ENCODE assay signal across 7 mouse cellular contexts in the genomic region with DNA sequence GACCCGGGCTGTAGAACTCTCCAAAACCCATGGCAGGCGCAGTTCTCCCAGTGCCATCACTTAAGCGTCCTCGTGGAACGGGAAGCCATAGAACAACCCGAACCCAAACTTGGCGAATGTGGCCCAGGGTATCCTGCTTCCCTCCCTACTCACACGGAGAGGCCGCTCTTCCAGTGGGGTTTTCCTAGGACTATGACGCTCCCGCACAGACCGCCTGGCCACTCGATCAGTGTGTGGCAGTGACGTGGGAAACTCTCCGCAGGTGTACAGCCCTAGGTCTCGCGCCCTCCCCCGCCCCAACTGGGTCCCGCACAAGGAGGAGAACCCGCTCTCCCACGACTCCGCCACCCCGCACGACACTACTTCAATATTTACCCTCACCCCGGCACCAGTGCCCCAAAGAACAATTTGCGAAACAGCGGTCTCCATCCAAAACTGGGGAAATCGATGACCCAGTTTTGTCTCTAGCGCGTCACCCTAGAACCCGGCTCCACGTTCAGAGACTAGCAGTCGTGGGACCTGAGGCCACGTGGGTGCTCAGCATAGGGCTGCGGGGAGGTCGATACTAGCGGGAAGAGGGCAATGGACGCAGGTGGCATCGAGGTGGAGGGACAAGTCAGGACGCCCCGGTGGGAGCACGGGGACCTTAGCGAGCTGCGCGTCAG. TPM values are rescaled to one million over a fixed set of nuclear protein-coding genes. Genes with fewer than 3 reads are reported as not detected.
DNase-seq lines count a peak whose midpoint lies in the region; ATAC-seq lines count a peak whose summit lies in the region.

No protein-coding gene starts in this region.

- peak overlapping the region; percentile 45 for H3K4me3 ChIP-seq in neural tube, embryonic 11.5 days (ENCODE audit: low read depth, low read length)
- peak overlapping the region; percentile 53 for H3K4me3 ChIP-seq in forebrain, embryonic 13.5 days
- peak overlapping the region; percentile 54 for H3K4me3 ChIP-seq in limb, embryonic 15.5 days
- peak overlapping the region; percentile 61 for H3K4me3 ChIP-seq in stomach, embryonic 16.5 days (replicated peaks; ENCODE audit: low read length)

- no peak overlapping the region for H3K27ac ChIP-seq in neural tube, embryonic 11.5 days (ENCODE audit: low read depth, low read length)
- no peak overlapping the region for H3K27ac ChIP-seq in forebrain, embryonic 13.5 days
- no peak overlapping the region for H3K27ac ChIP-seq in limb, embryonic 15.5 days
- no peak overlapping the region for H3K27ac ChIP-seq in stomach, embryonic 16.5 days (ENCODE audit: low read length)

- intact Hi-C loops in gastrocnemius, postnatal 14 days (cut with DNase I; ENCODE audit: low total_unique reads): no loop called here

- H3K9ac ChIP-seq in neural tube, embryonic 11.5 days (ENCODE audit: low read length): peak overlapping the region; percentile 35
- H3K9ac ChIP-seq in forebrain, embryonic 13.5 days: peak overlapping the region; percentile 68
- peak overlapping the region; percentile 50 for H3K9ac ChIP-seq in limb, embryonic 15.5 days
- H3K9ac ChIP-seq in stomach, embryonic 16.5 days (ENCODE audit: low read length): peak overlapping the region; percentile 72

- ATAC-seq in neural tube, embryonic 11.5 days (ENCODE audit: insufficient read depth, low FRiP score, low TSS enrichment): 0 out of 2 replicates have a peak, but pooled peaks have one; percentile 16
- peak; percentile 40; the same call in 1 of the 2 replicates for ATAC-seq in forebrain, embryonic 13.5 days
- no peak; the same call in 1 of the 2 replicates for ATAC-seq in limb, embryonic 15.5 days (ENCODE audit: insufficient number of reproducible peaks, low FRiP score, low TSS enrichment, low read depth)
- peak; percentile 23; the same call in 1 of the 2 replicates for ATAC-seq in stomach, embryonic 16.5 days (ENCODE audit: insufficient read depth, low FRiP score)

- WGBS in neural tube, embryonic 11.5 days: 4% methylated on average over 41 of the region's 45 CpGs
- WGBS in forebrain, embryonic 13.5 days: 4% methylated on average over 45 of the region's 45 CpGs
- 5% methylated on average over 45 of the region's 45 CpGs for WGBS in limb, embryonic 15.5 days
- WGBS in stomach, embryonic 16.5 days: 4% methylated on average over 45 of the region's 45 CpGs

- peaks cover 9% of the 10 kb centered on the region; the same call in 1 of the 2 replicates for H3K4me1 ChIP-seq in neural tube, embryonic 11.5 days (ENCODE audit: control insufficient read depth, insufficient read depth, low read length)
- peaks cover 30% of the 10 kb centered on the region for H3K4me1 ChIP-seq in forebrain, embryonic 13.5 days
- peaks cover 24% of the 10 kb centered on the region for H3K4me1 ChIP-seq in limb, embryonic 15.5 days
- peaks cover 15% of the 10 kb centered on the region for H3K4me1 ChIP-seq in stomach, embryonic 16.5 days (ENCODE audit: control insufficient read depth, insufficient read depth, low read length)

- no peaks in the 10 kb centered on the region for H3K9me3 ChIP-seq in neural tube, embryonic 11.5 days (ENCODE audit: control insufficient read depth, low read length)
- no peaks in the 10 kb centered on the region for H3K9me3 ChIP-seq in forebrain, embryonic 13.5 days (replicated peaks)
- H3K9me3 ChIP-seq in limb, embryonic 15.5 days: no peaks in the 10 kb centered on the region
- H3K9me3 ChIP-seq in stomach, embryonic 16.5 days (replicated peaks; ENCODE audit: control insufficient read depth, low read length): no peaks in the 10 kb centered on the region

- H3K27me3 ChIP-seq in neural tube, embryonic 11.5 days (ENCODE audit: control insufficient read depth, insufficient read depth, low read length): peaks cover 20% of the 10 kb centered on the region
- peaks cover 24% of the 10 kb centered on the region for H3K27me3 ChIP-seq in forebrain, embryonic 13.5 days
- peaks cover 21% of the 10 kb centered on the region for H3K27me3 ChIP-seq in limb, embryonic 15.5 days
- H3K27me3 ChIP-seq in stomach, embryonic 16.5 days (ENCODE audit: control insufficient read depth, insufficient read depth, low read length): peaks cover 14% of the 10 kb centered on the region

- no peaks in the 10 kb centered on the region for H3K36me3 ChIP-seq in neural tube, embryonic 11.5 days (ENCODE audit: control insufficient read depth, insufficient read depth, low read length)
- H3K36me3 ChIP-seq in forebrain, embryonic 13.5 days (ENCODE audit: poor library complexity, severe bottlenecking): no peaks in the 10 kb centered on the region
- no peaks in the 10 kb centered on the region for H3K36me3 ChIP-seq in limb, embryonic 15.5 days
- no peaks in the 10 kb centered on the region for H3K36me3 ChIP-seq in stomach, embryonic 16.5 days (ENCODE audit: control insufficient read depth, insufficient read depth, low read length)

- DNase-seq in neural tube, embryonic 11.5 days (ENCODE audit: low spot score): peak; percentile 20
- DNase-seq in neural tube, embryonic 10.5 days (ENCODE audit: extremely low spot score, low spot score): no peak
- DNase-seq in gastrocnemius, postnatal 14 days: no peak
- no peak for DNase-seq in layer of hippocampus, adult 18-20 months (ENCODE audit: low spot score in 2 of 2)

- peak overlapping the region; percentile 91 for H3K4me2 ChIP-seq in neural tube, embryonic 11.5 days (ENCODE audit: low read depth)
- H3K4me2 ChIP-seq in forebrain, embryonic 13.5 days: peak overlapping the region; percentile 96
- peak overlapping the region; percentile 100 for H3K4me2 ChIP-seq in limb, embryonic 15.5 days
- peak overlapping the region; percentile 100 for H3K4me2 ChIP-seq in stomach, embryonic 16.5 days (ENCODE audit: low read depth, low read length)

RNA-seq across cellular contexts. Expression of a gene that starts 0.6 kb away (rescaled TPM):
- 1.3 and 2.4 TPM in 2 replicates for polyA plus RNA-seq in neural tube, embryonic 11.5 days (2014; fragmentation: Nextera tagmentation; extraction: Ambion mirVana)
- 4.4 and 5.3 TPM in 2 replicates for polyA plus RNA-seq in forebrain, embryonic 13.5 days (2015; fragmentation: Nextera tagmentation; extraction: Ambion mirVana)
- 6.2 and 7.5 TPM in 2 replicates for polyA plus RNA-seq in limb, embryonic 15.5 days (2015; fragmentation: Nextera tagmentation; extraction: Ambion mirVana)
- 25.0 and 25.6 TPM in 2 replicates for polyA plus RNA-seq in stomach, embryonic 16.5 days (2015; fragmentation: Nextera tagmentation; extraction: Ambion mirVana)
- total RNA-seq in gastrocnemius, postnatal 14 days (2021): under 1 TPM; 0.35 to 0.44 TPM
- total RNA-seq in layer of hippocampus, adult 18-20 months (2021): 10 to 100 TPM; 58.5 to 61.6 TPM

RNA-seq across cellular contexts. Expression of a gene that starts 22.3 kb away (rescaled TPM):
- 196 and 205 TPM in 2 replicates for polyA plus RNA-seq in neural tube, embryonic 11.5 days (2014; fragmentation: Nextera tagmentation; extraction: Ambion mirVana)
- polyA plus RNA-seq in forebrain, embryonic 13.5 days (2015; fragmentation: Nextera tagmentation; extraction: Ambion mirVana): 349 and 357 TPM in 2 replicates
- polyA plus RNA-seq in limb, embryonic 15.5 days (2015; fragmentation: Nextera tagmentation; extraction: Ambion mirVana): 283 and 297 TPM in 2 replicates
- polyA plus RNA-seq in stomach, embryonic 16.5 days (2015; fragmentation: Nextera tagmentation; extraction: Ambion mirVana): 236 and 261 TPM in 2 replicates
- total RNA-seq in gastrocnemius, postnatal 14 days (2021): 10 to 100 TPM; 69.9 to 83.9 TPM
- total RNA-seq in layer of hippocampus, adult 18-20 months (2021): 100 to 1,000 TPM; 123 to 125 TPM

RNA-seq across cellular contexts. Expression of a gene that starts 41.2 kb away (rescaled TPM):
- not detected in 2 replicates for polyA plus RNA-seq in neural tube, embryonic 11.5 days (2014; fragmentation: Nextera tagmentation; extraction: Ambion mirVana)
- polyA plus RNA-seq in forebrain, embryonic 13.5 days (2015; fragmentation: Nextera tagmentation; extraction: Ambion mirVana): not detected in 2 replicates
- 0.77 and 1.1 TPM in 2 replicates for polyA plus RNA-seq in limb, embryonic 15.5 days (2015; fragmentation: Nextera tagmentation; extraction: Ambion mirVana)
- 0.13 and 0.62 TPM in 2 replicates for polyA plus RNA-seq in stomach, embryonic 16.5 days (2015; fragmentation: Nextera tagmentation; extraction: Ambion mirVana)
- total RNA-seq in gastrocnemius, postnatal 14 days (2021): not detected
- not detected for total RNA-seq in layer of hippocampus, adult 18-20 months (2021)
